Mouse (Mus musculus): ENCODE results near the gene Zbtb34.

Zbtb34 gene

GRCm38 (mm10) chr2:33430771-33431699 is at the start of gene Zbtb34:
TSS of gene Zbtb34 (minus strand) at chr2:33431324.
- peak; percentile 72 for DNase-seq

GRCm38 (mm10) chr2:33477961-33478755 is 47.0 kb upstream of the Zbtb34 start:
- DNase-seq, result no peak

- no peak for DNase-seq
Measured at GRCm38 (mm10) chr2:33475961-33476360, 44.8 kb upstream of the Zbtb34 start.

GRCm38 (mm10) chr2:33468466-33469097 is 37.5 kb upstream of the Zbtb34 start, which contains the start of gene Zbtb43:
TSS of gene Zbtb43 (minus strand) at chr2:33468559.
- peak; percentile 96 for DNase-seq

GRCm38 (mm10) chr2:33467546-33468465 is 36.7 kb upstream of the Zbtb34 start:
- DNase-seq, result no peak

GRCm38 (mm10) chr2:33465966-33466365 is 34.8 kb upstream of the Zbtb34 start:
- DNase-seq, result no peak

GRCm38 (mm10) chr2:33465215-33465614 is 34.1 kb upstream of the Zbtb34 start:
- no peak for DNase-seq

GRCm38 (mm10) chr2:33462066-33462465 is 30.9 kb upstream of the Zbtb34 start:
- no peak for DNase-seq

GRCm38 (mm10) chr2:33461066-33461465 is 29.9 kb upstream of the Zbtb34 start:
- DNase-seq, result no peak

- DNase-seq, result no peak
Measured at GRCm38 (mm10) chr2:33459660-33460059, 28.5 kb upstream of the Zbtb34 start.

GRCm38 (mm10) chr2:33456696-33457095 is 25.6 kb upstream of the Zbtb34 start:
- DNase-seq, result no peak

GRCm38 (mm10) chr2:33456242-33456641 is 25.1 kb upstream of the Zbtb34 start:
- no peak for DNase-seq

- DNase-seq, result no peak
Measured at GRCm38 (mm10) chr2:33455350-33455749, 24.2 kb upstream of the Zbtb34 start.

GRCm38 (mm10) chr2:33454816-33455215 is 23.7 kb upstream of the Zbtb34 start:
- DNase-seq, result no peak

GRCm38 (mm10) chr2:33453476-33453875 is 22.4 kb upstream of the Zbtb34 start:
- no peak for DNase-seq

- no peak for DNase-seq
Measured at GRCm38 (mm10) chr2:33452721-33453120, 21.6 kb upstream of the Zbtb34 start.

- DNase-seq, result peak; percentile 60
Measured at GRCm38 (mm10) chr2:33452140-33452539, 21.0 kb upstream of the Zbtb34 start.

GRCm38 (mm10) chr2:33451038-33451978 is 20.2 kb upstream of the Zbtb34 start:
- no peak for DNase-seq

- DNase-seq, result no peak
Measured at GRCm38 (mm10) chr2:33449119-33449873, 18.2 kb upstream of the Zbtb34 start.

- no peak for DNase-seq
Measured at GRCm38 (mm10) chr2:33446796-33447195, 15.7 kb upstream of the Zbtb34 start.
